Mouse (Mus musculus) hindbrain, embryonic 13.5 days (tissue): ENCODE results near the gene Hist1h3c. TPM values are rescaled to one million over a fixed set of nuclear protein-coding genes. Genes with fewer than 3 reads are reported as not detected.

Source experiments
- ATAC-seq: fragments of 200-750 bp; cut with Nextera tagmentation; 2 replicates; pipeline ENCODE4 v1.8.0; 2017; ENCODE audit warnings: moderate TSS enrichment; ENCODE audit not compliant: low FRiP score
- H3K27ac ChIP-seq: fragments of 300-500 bp; sonication (generic); 2 replicates; pipeline ENCODE4 v1.5.1; 2015; ENCODE audit warnings: inconsistent platforms, mild to moderate bottlenecking, moderate library complexity
- H3K27me3 ChIP-seq: fragments of 300-500 bp; sonication (generic); 2 replicates; pipeline ENCODE4 v1.6.1; 2015; ENCODE audit warnings: mild to moderate bottlenecking, inconsistent platforms
- H3K36me3 ChIP-seq: fragments of 300-500 bp; sonication (generic); 2 replicates; pipeline ENCODE4 v1.6.1; 2015; ENCODE audit warnings: mild to moderate bottlenecking, inconsistent platforms
- H3K4me1 ChIP-seq: fragments of 300-500 bp; sonication (generic); replicated peaks from 2 replicates; pipeline ENCODE4 v1.6.1; 2015; ENCODE audit warnings: inconsistent platforms
- H3K4me2 ChIP-seq: fragments of 300-500 bp; sonication (generic); 2 replicates; pipeline ENCODE4 v1.6.1; 2015; ENCODE audit warnings: inconsistent platforms, mild to moderate bottlenecking, moderate library complexity
- H3K4me3 ChIP-seq: fragments of 300-500 bp; sonication (generic); 2 replicates; pipeline ENCODE4 v1.5.1; 2015; ENCODE audit warnings: mild to moderate bottlenecking, inconsistent platforms
- H3K9ac ChIP-seq: fragments of 300-500 bp; sonication (generic); 2 replicates; pipeline ENCODE4 v1.6.1; 2015; ENCODE audit warnings: mild to moderate bottlenecking, inconsistent platforms
- H3K9me3 ChIP-seq: fragments of 300-500 bp; sonication (generic); 2 replicates; pipeline ENCODE4 v1.6.1; 2016; ENCODE audit warnings: inconsistent platforms
- WGBS: fragments of 180-500 bp; shearing (Covaris S2); methylation state at CpG from one replicate; pipeline ENCODE4 v1.1.7; 2015; 5-methylcytosine and 5-hydroxymethylcytosine counted together
- microRNA-seq: library from miRNA; unstranded; fragments of <30 nt; microRNA quantifications from one replicate; pipeline ENCODE4, GENCODE M21; 2016
- polyA plus RNA-seq: library from polyadenylated mRNA; unstranded; fragments of >200 nt; fragmentation: Nextera tagmentation; extraction: Ambion mirVana; gene quantifications from 2 replicates; pipeline ENCODE4 v1.2.1, GENCODE M21; 2015

Gene Hist1h3c
- polyA plus RNA-seq, 1 experiment from 2014 or later = 1.3 TPM

- Histone ChIP-seq H3K4me2 (peak overlapping the region; percentile 68), H3K9ac (peak overlapping the region; percentile 71), H3K4me3 (peak overlapping the region; percentile 45), H3K9me3 (no peaks in the 10 kb centered on the region), H3K27me3 (no peaks in the 10 kb centered on the region), H3K27ac (peak overlapping the region; percentile 91), H3K36me3 (no peaks in the 10 kb centered on the region), H3K4me1 (peaks cover 11% of the 10 kb centered on the region)
- peak; percentile 84 for ATAC-seq
- WGBS = under 1% methylated on average over 29 of the region's 32 CpGs
These were observed 47.7 kb downstream of the Hist1h3c start for GRCm38 (mm10) chr13:23697491-23698299.

DNA sequence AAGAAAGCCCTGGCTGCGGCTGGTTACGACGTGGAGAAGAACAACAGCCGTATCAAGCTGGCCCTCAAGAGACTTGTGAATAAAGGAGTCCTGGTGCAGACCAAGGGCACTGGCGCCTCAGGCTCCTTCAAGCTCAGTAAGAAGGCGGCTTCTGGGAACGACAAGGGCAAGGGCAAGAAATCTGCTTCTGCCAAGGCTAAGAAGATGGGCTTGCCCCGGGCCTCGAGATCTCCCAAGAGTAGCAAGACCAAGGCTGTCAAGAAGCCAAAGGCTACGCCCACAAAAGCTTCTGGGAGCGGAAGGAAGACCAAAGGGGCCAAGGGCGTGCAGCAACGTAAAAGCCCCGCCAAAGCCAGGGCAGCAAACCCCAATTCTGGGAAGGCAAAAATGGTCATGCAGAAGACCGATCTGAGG, 49.3 kb downstream of the Hist1h3c start:
- no peaks in the 10 kb centered on the region for H3K27me3 ChIP-seq
- 61% methylated on average over 15 of the region's 15 CpGs for WGBS
- H3K4me3 ChIP-seq = no peak overlapping the region

GRCm38 (mm10) chr13:23695514-23695913, 49.9 kb downstream of the Hist1h3c start, which contains the start of gene Hist1h1t:
Gene Hist1h1t, plus strand, starts transcription at chr13:23695814.
- ATAC-seq = no peak
- Histone ChIP-seq H3K4me1 (peaks cover 11% of the 10 kb centered on the region), H3K4me3 (no peak within 1 kb of the TSS), H3K36me3 (no peaks in the 10 kb centered on the region), H3K27me3 (no peaks in the 10 kb centered on the region), H3K27ac (no peak within 1 kb of the TSS), H3K4me2 (no peak within 1 kb of the TSS), H3K9me3 (no peaks in the 10 kb centered on the region), H3K9ac (no peak within 1 kb of the TSS)
- 55% methylated on average over 13 of the region's 13 CpGs for WGBS

More for the DNA sequence above, 49.3 kb downstream of the Hist1h3c start:
- Histone ChIP-seq H3K9me3 (no peaks in the 10 kb centered on the region), H3K9ac (no peak overlapping the region), H3K27ac (no peak overlapping the region), H3K36me3 (no peaks in the 10 kb centered on the region), H3K4me1 (peaks cover 11% of the 10 kb centered on the region), H3K4me2 (no peak overlapping the region)
- ATAC-seq = no peak

Small RNA genes lying within 50 kb of the gene (microRNA-seq; reads per million reads assigned to microRNA genes)
- gene Gm44314 = not detected
- gene Gm44484 = not detected

Other genes with a start within 250 kb of the Hist1h3c start
- 4.2 and 5.7 TPM in 2 replicates for gene Hist1h4h, start 214.6 kb downstream of the Hist1h3c start, polyA plus RNA-seq
- gene Hist1h2af, start 211.7 kb downstream of the Hist1h3c start, polyA plus RNA-seq = 2.4 TPM in 1 of 2 replicates, not detected in the other
- 1.8 and 3.0 TPM in 2 replicates for gene Hist1h3g, start 210.2 kb downstream of the Hist1h3c start, polyA plus RNA-seq
- 0.29 TPM in 1 of 2 replicates, not detected in the other for gene Hist1h2bh, start 202.2 kb downstream of the Hist1h3c start, polyA plus RNA-seq
- 0.38 TPM in 1 of 2 replicates, not detected in the other for gene Hist1h3f, start 201.6 kb downstream of the Hist1h3c start, polyA plus RNA-seq
- 0.83 TPM in 1 of 2 replicates, not detected in the other for gene Hist1h4f, start 194.0 kb downstream of the Hist1h3c start, polyA plus RNA-seq
- 0.10 and 0.16 TPM in 2 replicates for gene Hist1h1d, start 192.3 kb downstream of the Hist1h3c start, polyA plus RNA-seq
- gene Hist1h3e, start 183.2 kb downstream of the Hist1h3c start, polyA plus RNA-seq = 2.1 and 2.8 TPM in 2 replicates
- gene Hist1h2ae, start 174.4 kb downstream of the Hist1h3c start, polyA plus RNA-seq = 26.4 and 29.3 TPM in 2 replicates
- 2.8 TPM in 2 replicates for gene Hist1h2bg, start 174.2 kb downstream of the Hist1h3c start, polyA plus RNA-seq
- 1.2 and 3.0 TPM in 2 replicates for gene Hist1h2bf, start 171.4 kb downstream of the Hist1h3c start, polyA plus RNA-seq
- gene Hist1h2ad, start 171.2 kb downstream of the Hist1h3c start, polyA plus RNA-seq = 0.61 and 2.7 TPM in 2 replicates
- gene Hist1h3d, start 169.8 kb downstream of the Hist1h3c start, polyA plus RNA-seq = 1.6 and 2.7 TPM in 2 replicates
- 50.0 and 52.6 TPM in 2 replicates for gene Hist1h4d, start 164.0 kb downstream of the Hist1h3c start, polyA plus RNA-seq
- gene Hist1h2be, start 124.5 kb downstream of the Hist1h3c start, polyA plus RNA-seq = 1.2 and 1.6 TPM in 2 replicates
- gene Hist1h1e, start 123.0 kb downstream of the Hist1h3c start, polyA plus RNA-seq = 7.9 and 8.8 TPM in 2 replicates
- gene Hist1h2ac, start 61.7 kb downstream of the Hist1h3c start, polyA plus RNA-seq = 0.38 and 0.54 TPM in 2 replicates
- 17.8 and 23.1 TPM in 2 replicates for gene Hist1h2bc, start 61.4 kb downstream of the Hist1h3c start, polyA plus RNA-seq
- gene Hist1h1t, start 49.8 kb downstream of the Hist1h3c start, polyA plus RNA-seq = not detected in 2 replicates
- 3.9 and 4.4 TPM in 2 replicates for gene Hist1h4c, start 47.1 kb downstream of the Hist1h3c start, polyA plus RNA-seq
- gene Hfe, start 34.7 kb downstream of the Hist1h3c start, polyA plus RNA-seq = 5.4 and 5.6 TPM in 2 replicates
- 8.8 and 9.7 TPM in 2 replicates for gene Hist1h1c, start 6.8 kb downstream of the Hist1h3c start, polyA plus RNA-seq
- 0.86 and 1.7 TPM in 2 replicates for gene Hist1h2bb, start 1.1 kb upstream of the Hist1h3c start, polyA plus RNA-seq
- 10.5 and 12.7 TPM in 2 replicates for gene Hist1h2ab, start 5.5 kb upstream of the Hist1h3c start, polyA plus RNA-seq
- gene Hist1h3b, start 6.7 kb upstream of the Hist1h3c start, polyA plus RNA-seq = 4.2 and 4.4 TPM in 2 replicates
- gene Hist1h4b, start 11.4 kb upstream of the Hist1h3c start, polyA plus RNA-seq = 1.4 TPM in 1 of 2 replicates, not detected in the other
- gene Hist1h4a, start 15.6 kb upstream of the Hist1h3c start, polyA plus RNA-seq = not detected in 2 replicates
- 1.9 and 2.5 TPM in 2 replicates for gene Hist1h3a, start 16.8 kb upstream of the Hist1h3c start, polyA plus RNA-seq
- 0.56 and 1.2 TPM in 2 replicates for gene Hist1h1a, start 18.1 kb upstream of the Hist1h3c start, polyA plus RNA-seq
- gene Trim38, start 24.3 kb upstream of the Hist1h3c start, polyA plus RNA-seq = not detected in 2 replicates
- not detected in 2 replicates for gene Slc17a2, start 61.4 kb upstream of the Hist1h3c start, polyA plus RNA-seq
- not detected in 2 replicates for gene Slc17a3, start 93.8 kb upstream of the Hist1h3c start, polyA plus RNA-seq
- not detected in 2 replicates for gene Slc17a1, start 122.1 kb upstream of the Hist1h3c start, polyA plus RNA-seq
- 0.09 TPM in 1 of 2 replicates, not detected in the other for gene Slc17a4, start 169.4 kb upstream of the Hist1h3c start, polyA plus RNA-seq
- gene Hist1h2ba, start 188.6 kb upstream of the Hist1h3c start, polyA plus RNA-seq = not detected in 2 replicates
- not detected in 2 replicates for gene Hist1h2aa, start 188.9 kb upstream of the Hist1h3c start, polyA plus RNA-seq
- gene Scgn, start 245.6 kb upstream of the Hist1h3c start, polyA plus RNA-seq = 1.0 and 1.4 TPM in 2 replicates